Mouse (Mus musculus): ENCODE data around the gene Wfdc2. TPM values are rescaled to one million over a fixed set of nuclear protein-coding genes. Genes with fewer than 3 reads are reported as not detected.

Wfdc2 gene
- 3.7 and 24.5 TPM in 2 replicates for polyA plus RNA-seq (2015; fragmentation: Nextera tagmentation; extraction: Ambion mirVana)

DNA sequence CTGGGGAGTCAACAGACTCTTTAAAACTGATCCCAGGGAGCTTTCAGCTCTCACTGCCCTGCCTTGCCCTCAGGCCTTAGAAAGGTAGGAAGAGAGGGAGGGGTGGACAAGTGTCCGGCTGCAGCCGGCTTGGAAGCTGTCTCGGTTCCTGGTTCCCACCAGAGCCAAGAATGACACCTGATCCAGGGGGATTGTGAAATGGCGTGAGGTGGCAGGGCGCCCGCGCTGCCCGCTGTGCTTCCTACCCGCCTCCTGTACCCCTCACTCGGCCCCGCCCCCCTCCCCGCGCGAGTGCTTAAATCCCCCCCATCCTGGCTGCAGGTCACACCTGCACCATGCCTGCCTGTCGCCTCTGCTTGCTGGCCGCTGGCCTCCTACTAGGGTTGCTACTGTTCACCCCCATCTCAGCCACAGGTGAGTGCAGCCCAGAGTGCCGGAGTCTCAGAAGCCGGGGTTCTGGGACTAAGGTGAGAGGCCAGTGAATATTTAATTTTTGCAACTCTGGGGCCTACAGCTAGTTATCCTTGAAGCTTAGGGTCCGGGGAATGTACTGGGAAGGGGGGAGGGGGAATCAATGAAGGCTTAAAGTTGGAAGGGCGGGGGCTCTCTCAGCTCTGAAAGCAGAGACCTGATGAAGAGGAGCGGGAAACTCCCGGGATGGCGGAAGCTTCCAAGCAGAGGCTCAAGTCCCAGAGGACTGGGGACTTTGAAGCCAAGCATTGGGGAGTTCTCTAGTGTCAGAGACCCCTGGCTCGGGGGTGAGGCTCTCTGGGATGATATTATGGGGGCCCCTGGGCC lies at the start of gene Wfdc2:
Gene Wfdc2, plus strand, starts transcription at position 23 of the 798 bp plus-strand sequence.

DNA sequence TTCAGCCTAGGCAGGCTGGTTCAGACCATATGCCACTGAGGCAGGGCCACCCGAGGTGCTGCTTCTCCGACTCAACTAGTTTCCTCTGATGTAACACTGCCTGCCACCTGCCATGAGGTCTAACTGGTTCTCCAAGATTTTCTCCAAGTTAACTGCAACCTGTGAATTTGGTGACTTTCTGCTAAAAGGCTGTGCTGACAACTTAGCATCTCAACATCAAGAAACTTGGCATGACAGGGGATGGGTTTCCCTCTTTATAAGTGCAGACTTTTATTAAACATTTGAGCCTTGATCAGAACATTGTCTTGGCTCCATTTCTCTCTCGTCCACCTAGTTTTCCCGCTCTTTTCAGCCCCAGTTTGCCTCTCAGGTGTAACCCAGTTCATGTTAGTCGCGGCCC lies 11.1 kb downstream of the Wfdc2 start, which contains the start of gene Spint3:
Gene Spint3, minus strand, starts transcription at position 101 of the 400 bp plus-strand sequence.

DNA sequence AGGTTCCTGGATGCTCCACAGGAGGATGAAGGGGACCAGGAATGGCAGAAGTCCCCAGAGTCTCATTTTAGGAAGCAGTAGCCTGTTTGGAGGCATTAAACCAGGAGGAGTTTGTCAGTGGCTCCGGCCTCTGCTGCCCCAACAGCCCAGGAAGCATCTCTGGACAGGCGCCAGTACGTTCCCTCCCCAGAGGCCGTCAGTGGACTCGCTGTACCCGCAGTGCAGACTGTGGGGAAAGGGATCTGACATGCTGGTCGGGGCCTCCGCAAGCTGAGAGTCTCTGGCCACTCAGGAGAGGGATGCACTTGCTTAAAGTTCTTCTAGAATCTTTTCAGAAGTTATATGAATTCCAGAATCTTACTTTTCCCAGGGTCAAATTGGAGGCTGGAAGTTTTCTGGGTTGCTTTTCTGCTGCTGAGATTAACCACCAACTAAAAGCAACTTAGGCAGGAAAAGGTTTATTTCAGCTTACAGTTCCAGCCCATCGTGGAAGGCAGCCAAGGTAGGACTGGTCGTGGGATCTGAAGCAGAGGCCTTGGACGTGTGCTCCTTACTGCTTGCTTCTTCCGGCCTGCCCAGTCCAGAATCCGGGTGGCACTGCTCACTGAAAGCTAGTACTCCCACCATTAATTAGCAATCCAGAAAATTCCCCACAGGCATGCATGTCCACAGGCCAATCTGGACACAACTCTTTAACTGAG lies 23.0 kb downstream of the Wfdc2 start, which contains the start of gene Wfdc6a:
Gene Wfdc6a, minus strand, starts transcription at position 423 of the 701 bp plus-strand sequence.

DNA sequence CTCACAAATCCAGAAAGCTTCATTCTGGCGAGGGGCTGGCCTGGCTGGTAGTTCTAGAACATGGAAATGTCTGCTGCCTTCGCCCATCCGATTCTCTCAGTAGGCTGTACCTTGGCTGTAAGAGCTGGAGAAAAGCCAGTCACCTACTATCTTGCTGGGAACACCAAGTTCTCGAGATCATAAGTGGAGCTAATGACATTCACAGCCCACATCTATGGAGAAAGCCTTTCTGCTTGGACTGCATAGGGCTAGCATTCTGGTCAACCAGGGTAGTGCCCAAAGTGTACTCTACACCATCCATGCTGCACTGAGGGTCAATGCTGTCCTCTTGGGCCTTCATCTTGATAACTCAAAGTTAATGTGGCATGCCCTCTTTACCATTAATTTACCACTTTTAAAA lies 31.3 kb downstream of the Wfdc2 start, which contains the start of gene Eppin:
Gene Eppin, minus strand, starts transcription at position 101 of the 400 bp plus-strand sequence.

GRCm38 (mm10) chr2:164613471-164613870 lies 51.3 kb downstream of the Wfdc2 start, which contains the start of the genes Wfdc6b and Wfdc8:
Wfdc6b (plus strand) TSS chr2:164613522.
Wfdc8 (minus strand) TSS chr2:164613626.

Other genes starting within 250 kb of the Wfdc2 start
- not detected in 2 replicates for gene Svs6, start 245.7 kb upstream of the Wfdc2 start, polyA plus RNA-seq (2015; fragmentation: Nextera tagmentation; extraction: Ambion mirVana)
- gene Svs5, start 229.7 kb upstream of the Wfdc2 start, polyA plus RNA-seq (2015; fragmentation: Nextera tagmentation; extraction: Ambion mirVana), result 0.23 TPM in 1 of 2 replicates, not detected in the other
- 86.2 and 166 TPM in 2 replicates for gene Slpi, start 173.3 kb upstream of the Wfdc2 start, polyA plus RNA-seq (2015; fragmentation: Nextera tagmentation; extraction: Ambion mirVana)
- gene Rbpjl, start 159.3 kb upstream of the Wfdc2 start, polyA plus RNA-seq (2015; fragmentation: Nextera tagmentation; extraction: Ambion mirVana), result 0.21 and 0.22 TPM in 2 replicates
- gene Matn4, start 157.3 kb upstream of the Wfdc2 start, polyA plus RNA-seq (2015; fragmentation: Nextera tagmentation; extraction: Ambion mirVana), result 3.6 and 5.5 TPM in 2 replicates
- 50.7 and 62.6 TPM in 2 replicates for gene Sdc4, start 118.5 kb upstream of the Wfdc2 start, polyA plus RNA-seq (2015; fragmentation: Nextera tagmentation; extraction: Ambion mirVana)
- gene Sys1, start 105.4 kb upstream of the Wfdc2 start, polyA plus RNA-seq (2015; fragmentation: Nextera tagmentation; extraction: Ambion mirVana), result 49.8 and 57.1 TPM in 2 replicates
- 16.1 and 24.0 TPM in 2 replicates for gene Gm20458, start 101.4 kb upstream of the Wfdc2 start, polyA plus RNA-seq (2015; fragmentation: Nextera tagmentation; extraction: Ambion mirVana)
- gene Trp53tg5, start 88.7 kb upstream of the Wfdc2 start, polyA plus RNA-seq (2015; fragmentation: Nextera tagmentation; extraction: Ambion mirVana), result not detected in 2 replicates
- 7.4 and 25.1 TPM in 2 replicates for gene Dbndd2, start 76.3 kb upstream of the Wfdc2 start, polyA plus RNA-seq (2015; fragmentation: Nextera tagmentation; extraction: Ambion mirVana)
- 60.4 and 73.4 TPM in 2 replicates for gene Pigt, start 64.9 kb upstream of the Wfdc2 start, polyA plus RNA-seq (2015; fragmentation: Nextera tagmentation; extraction: Ambion mirVana)
- not detected in 2 replicates for gene Spint3, start 11.0 kb downstream of the Wfdc2 start, polyA plus RNA-seq (2015; fragmentation: Nextera tagmentation; extraction: Ambion mirVana)
- gene Wfdc6a, start 23.0 kb downstream of the Wfdc2 start, polyA plus RNA-seq (2015; fragmentation: Nextera tagmentation; extraction: Ambion mirVana), result 2.2 TPM in 2 replicates
- gene Eppin, start 31.2 kb downstream of the Wfdc2 start, polyA plus RNA-seq (2015; fragmentation: Nextera tagmentation; extraction: Ambion mirVana), result 0.18 TPM in 1 of 2 replicates, not detected in the other
- not detected in 2 replicates for gene Wfdc6b, start 51.1 kb downstream of the Wfdc2 start, polyA plus RNA-seq (2015; fragmentation: Nextera tagmentation; extraction: Ambion mirVana)
- gene Wfdc8, start 51.2 kb downstream of the Wfdc2 start, polyA plus RNA-seq (2015; fragmentation: Nextera tagmentation; extraction: Ambion mirVana), result 0.26 TPM in 1 of 2 replicates, not detected in the other
- not detected in 2 replicates for gene Wfdc16, start 76.4 kb downstream of the Wfdc2 start, polyA plus RNA-seq (2015; fragmentation: Nextera tagmentation; extraction: Ambion mirVana)
- 0.33 TPM in 1 of 2 replicates, not detected in the other for gene Wfdc10, start 93.6 kb downstream of the Wfdc2 start, polyA plus RNA-seq (2015; fragmentation: Nextera tagmentation; extraction: Ambion mirVana)
- not detected in 2 replicates for gene Wfdc9, start 94.2 kb downstream of the Wfdc2 start, polyA plus RNA-seq (2015; fragmentation: Nextera tagmentation; extraction: Ambion mirVana)
- not detected in 2 replicates for gene Wfdc11, start 111.7 kb downstream of the Wfdc2 start, polyA plus RNA-seq (2015; fragmentation: Nextera tagmentation; extraction: Ambion mirVana)
- 0.21 and 0.61 TPM in 2 replicates for gene Wfdc13, start 122.7 kb downstream of the Wfdc2 start, polyA plus RNA-seq (2015; fragmentation: Nextera tagmentation; extraction: Ambion mirVana)
- not detected in 2 replicates for gene Spint4, start 136.1 kb downstream of the Wfdc2 start, polyA plus RNA-seq (2015; fragmentation: Nextera tagmentation; extraction: Ambion mirVana)
- gene Spint5, start 152.9 kb downstream of the Wfdc2 start, polyA plus RNA-seq (2015; fragmentation: Nextera tagmentation; extraction: Ambion mirVana), result not detected in 2 replicates
- gene Wfdc3, start 183.5 kb downstream of the Wfdc2 start, polyA plus RNA-seq (2015; fragmentation: Nextera tagmentation; extraction: Ambion mirVana), result 0.30 and 0.70 TPM in 2 replicates
- gene Dnttip1, start 183.6 kb downstream of the Wfdc2 start, polyA plus RNA-seq (2015; fragmentation: Nextera tagmentation; extraction: Ambion mirVana), result 52.3 and 62.8 TPM in 2 replicates
- 79.0 and 81.0 TPM in 2 replicates for gene Ube2c, start 207.5 kb downstream of the Wfdc2 start, polyA plus RNA-seq (2015; fragmentation: Nextera tagmentation; extraction: Ambion mirVana)
- gene Tnnc2, start 217.6 kb downstream of the Wfdc2 start, polyA plus RNA-seq (2015; fragmentation: Nextera tagmentation; extraction: Ambion mirVana), result 19.4 and 89.9 TPM in 2 replicates
- 34.8 and 51.2 TPM in 2 replicates for gene Snx21, start 223.4 kb downstream of the Wfdc2 start, polyA plus RNA-seq (2015; fragmentation: Nextera tagmentation; extraction: Ambion mirVana)
- 15.9 and 18.7 TPM in 2 replicates for gene Acot8, start 242.5 kb downstream of the Wfdc2 start, polyA plus RNA-seq (2015; fragmentation: Nextera tagmentation; extraction: Ambion mirVana)
- gene Zswim3, start 242.7 kb downstream of the Wfdc2 start, polyA plus RNA-seq (2015; fragmentation: Nextera tagmentation; extraction: Ambion mirVana), result 4.1 and 4.6 TPM in 2 replicates